Mouse (Mus musculus): ENCODE measurements around the gene Rps12.
"Not testable (repeated sequence)": the region's sequence is repeated elsewhere in the genome, so short reads cannot be mapped to it uniquely, and the experiment has no call there.

Gene Rps12

DNA sequence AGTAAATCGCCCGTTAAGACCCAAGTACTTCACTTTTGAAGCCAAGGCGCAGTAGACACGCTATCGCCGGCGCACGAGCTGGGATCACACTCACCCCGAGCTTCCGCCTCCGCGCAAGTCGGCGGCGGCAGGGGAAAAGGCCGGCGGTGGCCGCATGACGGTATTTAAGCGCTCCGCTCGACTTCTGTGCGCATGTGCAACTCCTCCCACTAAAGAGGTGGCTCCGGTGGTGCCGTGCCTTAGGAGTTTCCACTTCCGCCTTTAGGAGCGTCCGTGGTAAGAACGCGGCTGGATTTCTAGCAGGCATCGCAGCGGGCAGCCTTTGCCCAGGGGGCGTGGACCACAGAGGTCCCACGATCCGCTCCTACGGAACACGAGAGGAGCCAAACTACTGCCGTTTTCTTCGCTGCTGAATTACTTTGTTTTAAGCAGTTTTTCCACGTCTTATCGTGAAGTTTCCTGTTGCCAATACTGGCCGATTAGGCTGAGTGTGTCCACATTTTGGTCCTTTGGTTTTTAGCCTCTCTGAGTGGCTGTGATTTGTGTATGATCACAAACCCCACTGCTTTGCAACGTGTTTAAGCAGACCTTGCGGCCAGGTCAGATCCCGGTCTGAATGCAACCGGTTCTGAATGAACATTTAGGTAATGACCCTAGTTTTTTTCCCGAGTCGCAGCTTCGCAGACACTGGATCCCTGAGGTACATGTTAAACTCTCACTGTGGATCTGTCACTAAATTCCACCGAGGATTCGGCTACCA lies at the start of gene Rps12:
Gene Rps12 (minus strand): TSS at position 214 of the 760 bp plus-strand sequence.
- DNase-seq (ENCODE audit: low read depth, low spot score): peak; percentile 99

DNA sequence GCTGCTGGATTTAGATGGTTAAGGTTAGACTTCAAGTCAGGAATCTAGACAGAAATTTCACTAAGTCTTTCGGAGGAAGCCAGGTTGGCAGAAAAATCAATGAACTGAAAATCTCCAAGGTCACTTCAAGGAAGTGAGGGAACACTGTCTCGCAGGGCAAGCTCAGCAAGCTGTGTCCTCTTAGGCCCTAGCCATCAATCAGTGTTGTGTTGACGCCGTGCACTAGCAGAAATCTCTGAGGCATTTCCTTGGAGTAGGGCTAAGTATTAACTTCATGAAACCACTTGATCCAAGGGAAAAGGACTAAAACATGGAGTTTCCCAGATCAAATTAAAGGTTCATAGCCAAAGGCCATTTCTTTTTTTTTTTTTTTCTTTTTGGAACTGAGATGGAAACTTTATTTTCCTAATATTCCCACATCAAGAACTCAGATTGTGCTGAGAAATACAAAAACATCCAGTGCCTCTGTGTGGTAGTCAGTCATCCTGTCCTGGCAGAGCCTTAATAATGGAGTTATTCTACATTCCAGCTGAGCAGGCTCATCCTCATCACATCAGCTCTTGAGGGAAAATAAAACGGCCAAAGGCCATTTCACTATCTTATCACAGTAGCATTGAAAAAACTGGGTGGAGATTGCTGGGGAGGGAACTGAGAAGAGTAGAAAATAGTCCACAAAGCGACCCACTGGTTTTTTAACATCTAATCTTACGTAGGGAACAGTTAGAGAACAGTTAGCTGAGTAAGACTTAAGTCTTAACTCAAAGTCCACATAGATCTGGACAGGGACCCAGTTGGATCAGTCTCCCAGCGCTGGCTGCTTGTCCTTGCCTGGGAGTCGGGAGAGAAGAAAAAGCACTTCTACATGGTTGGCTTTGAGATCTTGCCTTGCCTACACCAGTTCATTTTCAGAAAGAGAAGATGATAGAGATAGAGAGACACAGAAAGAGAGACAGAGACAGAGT lies 49.2 kb upstream of the Rps12 start:
- no peak for DNase-seq (ENCODE audit: low read depth, low spot score)

DNA sequence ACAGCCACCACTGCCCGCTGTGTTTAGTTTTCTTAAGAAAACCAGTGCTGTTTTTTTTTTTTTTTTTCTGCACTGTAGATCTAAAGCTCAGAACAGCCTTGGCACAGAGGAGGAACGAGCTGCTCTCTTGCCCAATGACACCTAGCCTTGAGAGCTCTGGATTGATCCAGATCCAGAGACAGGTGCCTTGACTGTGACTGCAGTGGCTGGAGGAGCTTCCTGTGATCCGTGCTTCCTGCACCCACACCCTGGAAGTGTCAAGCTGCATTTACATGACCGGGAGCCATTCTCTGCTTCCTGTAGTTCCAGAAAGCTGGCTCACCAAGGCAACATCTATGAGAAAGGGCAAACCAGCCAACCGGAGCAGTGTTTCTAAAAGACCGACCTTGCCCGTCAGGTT lies 39.4 kb upstream of the Rps12 start:
- DNase-seq (ENCODE audit: low read depth, low spot score): no peak

DNA sequence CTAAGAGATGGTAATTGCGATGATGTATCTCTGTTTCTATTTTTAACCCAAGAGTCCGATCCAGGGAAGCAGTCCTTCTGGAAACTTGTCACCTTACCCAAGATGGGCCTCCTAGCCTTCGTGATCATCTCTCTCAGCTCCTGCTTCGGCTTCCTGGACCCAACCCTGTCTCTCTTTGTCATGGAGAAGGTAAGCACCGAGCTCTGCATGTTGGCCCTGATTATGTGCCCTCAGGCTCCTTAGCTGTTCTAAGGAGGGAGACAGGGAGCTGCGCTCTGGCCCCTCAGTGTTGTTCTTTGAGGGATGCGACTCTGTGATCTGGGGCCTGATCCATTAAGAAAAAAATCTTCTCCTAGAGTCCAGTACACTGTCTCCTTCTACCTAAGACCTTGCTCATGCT lies 29.2 kb upstream of the Rps12 start:
- DNase-seq (ENCODE audit: low read depth, low spot score): no peak

- peak; percentile 37 for DNase-seq (ENCODE audit: low read depth, low spot score)
Observed at GRCm38 (mm10) chr10:23815168-23815567, 28.1 kb upstream of the Rps12 start.

DNA sequence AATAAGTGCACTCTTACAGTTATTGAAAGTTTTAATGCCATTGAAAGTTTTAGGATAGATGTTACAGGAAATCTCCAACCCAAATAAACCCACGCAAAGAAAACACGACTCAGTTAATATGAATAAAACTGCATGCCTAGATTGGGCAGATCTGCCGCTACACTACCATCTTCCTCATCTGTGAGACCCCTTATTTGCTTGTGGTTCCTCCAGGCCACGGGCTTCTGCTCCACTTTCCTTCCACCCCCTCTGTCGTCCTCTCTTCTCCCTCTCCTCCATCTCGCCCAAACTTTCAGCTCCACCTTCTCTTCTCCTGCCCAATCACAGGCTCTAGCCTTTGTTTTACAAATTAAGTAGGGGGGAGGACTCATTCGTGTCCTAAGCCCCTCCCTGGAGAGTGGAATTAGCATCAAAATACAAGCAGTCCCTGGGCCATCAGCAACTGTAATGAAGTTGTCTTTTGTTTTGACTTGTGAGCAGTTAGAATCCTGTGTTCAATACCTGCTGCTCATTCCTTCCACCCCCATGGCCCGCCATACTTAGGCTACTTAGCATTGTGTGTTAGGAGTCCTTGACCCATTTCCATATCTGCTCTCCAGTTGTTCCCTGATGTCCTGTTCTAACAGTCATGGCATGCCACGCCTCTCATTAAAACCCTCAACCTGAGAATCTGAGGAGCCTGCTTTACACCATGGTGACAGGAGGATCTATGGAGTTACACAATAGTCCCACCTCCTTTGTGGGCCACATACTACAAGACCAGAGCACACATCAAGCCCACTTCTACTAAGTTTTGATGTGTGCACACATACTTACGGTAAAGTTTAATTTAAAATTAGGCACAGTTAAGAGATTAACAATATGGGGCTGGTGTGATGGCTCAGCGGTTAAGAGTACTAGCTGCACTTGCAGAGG lies 26.0 kb upstream of the Rps12 start:
- no peak for DNase-seq (ENCODE audit: low read depth, low spot score)

DNA sequence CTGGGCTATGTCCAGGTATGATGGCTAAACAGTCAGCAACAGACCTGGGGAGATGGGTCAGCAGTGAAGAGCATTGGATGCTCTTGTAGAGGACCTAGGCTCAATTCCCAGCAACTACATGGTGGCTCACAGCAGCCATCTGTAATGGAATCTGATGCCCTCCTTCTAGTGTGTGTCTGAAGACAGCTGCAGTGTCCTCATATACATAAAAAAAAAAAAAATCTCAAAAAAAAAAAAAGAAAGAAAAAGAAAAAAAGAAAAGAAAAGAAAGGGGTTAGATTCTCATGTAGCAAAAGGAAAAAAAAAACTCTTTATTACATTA lies 25.3 kb upstream of the Rps12 start:
- no peak for DNase-seq (ENCODE audit: low read depth, low spot score)

DNA sequence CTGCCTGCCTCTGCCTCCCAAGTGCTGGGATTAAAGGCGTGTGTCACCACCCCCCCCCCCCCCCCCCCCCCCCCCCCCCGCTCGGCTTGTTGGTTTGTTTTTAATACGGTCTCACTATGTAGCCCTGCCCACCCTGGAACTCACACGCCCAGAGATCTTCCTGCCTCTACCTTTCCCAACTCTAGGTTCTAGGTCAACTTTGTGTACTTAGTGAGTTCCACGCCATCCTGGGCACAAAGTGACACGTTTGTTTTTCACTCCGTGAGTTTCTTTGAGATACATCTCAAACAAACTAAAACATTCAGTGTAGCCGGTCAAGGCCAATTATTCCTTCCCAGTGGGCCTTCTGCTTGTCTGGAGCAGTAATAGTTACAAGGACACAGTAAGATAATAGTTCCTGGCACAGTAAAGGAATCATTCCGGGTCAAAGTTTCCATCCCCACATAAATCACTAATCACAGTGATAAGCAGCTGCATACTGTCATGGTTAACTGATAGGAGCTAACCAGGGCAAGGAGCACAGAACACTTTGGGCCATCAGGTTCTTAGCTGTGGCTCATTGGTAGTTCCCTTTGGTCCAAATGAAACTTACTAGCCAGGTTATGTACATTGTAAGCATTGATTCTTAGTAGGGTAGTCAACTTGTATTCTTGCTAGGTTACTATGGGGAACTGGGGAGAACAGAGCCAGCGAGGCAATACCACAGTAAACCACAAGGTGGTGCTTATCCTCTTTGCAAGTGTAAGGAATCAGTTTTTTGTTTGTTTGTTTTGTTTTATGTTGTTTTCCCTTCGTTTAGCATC lies 24.8 kb upstream of the Rps12 start:
- DNase-seq (ENCODE audit: low read depth, low spot score): no peak

GRCm38 (mm10) chr10:23806201-23806600 lies 19.1 kb upstream of the Rps12 start:
- no peak for DNase-seq (ENCODE audit: low read depth, low spot score)

- no peak for DNase-seq (ENCODE audit: low read depth, low spot score)
Observed at GRCm38 (mm10) chr10:23804665-23805064, 17.6 kb upstream of the Rps12 start.

DNA sequence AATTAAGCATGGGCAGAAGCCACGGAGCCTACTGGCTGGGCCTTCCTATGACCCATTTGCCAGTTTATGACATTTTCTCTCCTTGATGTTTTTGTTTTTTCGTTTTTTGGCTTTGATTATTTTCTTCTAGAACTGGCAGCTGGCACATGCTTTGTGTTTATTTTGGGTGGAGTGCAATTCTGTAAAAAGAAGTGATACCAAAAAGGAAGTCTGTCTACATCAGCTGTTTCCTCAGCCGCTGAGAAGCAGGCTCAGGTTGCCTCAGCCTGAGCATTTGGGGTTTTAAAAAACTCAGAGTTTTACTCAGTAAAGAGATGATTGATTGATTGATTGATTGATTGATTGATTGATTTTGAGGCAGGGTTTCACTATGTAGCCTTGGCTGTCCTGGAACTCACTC lies 15.8 kb upstream of the Rps12 start:
- no peak for DNase-seq (ENCODE audit: low read depth, low spot score)

GRCm38 (mm10) chr10:23799933-23800332 lies 12.9 kb upstream of the Rps12 start:
- DNase-seq (ENCODE audit: low read depth, low spot score): no peak

GRCm38 (mm10) chr10:23798142-23798541 lies 11.1 kb upstream of the Rps12 start:
- no peak for DNase-seq (ENCODE audit: low read depth, low spot score)

- no peak for DNase-seq (ENCODE audit: low read depth, low spot score)
Observed at GRCm38 (mm10) chr10:23797606-23798005, 10.5 kb upstream of the Rps12 start.

GRCm38 (mm10) chr10:23796551-23797503 lies 9.8 kb upstream of the Rps12 start, which contains the start of gene Slc18b1:
Gene Slc18b1 (plus strand): TSS chr10:23796986.
- no peak for DNase-seq (ENCODE audit: low read depth, low spot score)

- no peak for DNase-seq (ENCODE audit: low read depth, low spot score)
Observed at GRCm38 (mm10) chr10:23795871-23796520, 8.9 kb upstream of the Rps12 start.

DNA sequence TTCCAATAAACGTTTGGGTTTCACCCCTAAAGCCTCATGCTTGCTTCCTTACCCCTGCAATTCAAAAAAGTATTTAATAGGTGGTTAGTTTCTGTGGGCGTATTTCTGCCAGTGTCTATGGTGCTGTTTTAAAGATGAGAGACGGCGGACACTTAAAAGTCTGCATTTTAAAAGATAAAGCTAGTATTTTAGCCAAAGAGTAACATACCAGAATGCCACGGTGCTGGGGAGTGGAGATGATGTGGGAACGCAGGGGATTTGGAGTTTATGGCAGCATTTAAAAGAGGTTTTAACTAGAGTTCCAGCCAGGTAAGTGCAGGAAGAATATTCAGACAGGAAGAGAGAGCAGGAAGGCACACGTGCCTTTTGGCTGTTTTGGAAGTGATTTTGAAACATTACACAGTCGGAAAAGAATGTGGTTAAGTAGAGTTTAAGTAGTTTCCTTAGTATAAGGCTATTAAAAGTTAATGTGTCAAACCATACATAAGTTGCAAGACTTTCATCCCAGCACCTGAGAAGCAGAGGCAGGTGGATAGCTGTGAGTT lies 1.1 kb upstream of the Rps12 start:
- DNase-seq (ENCODE audit: low read depth, low spot score): no peak

GRCm38 (mm10) chr10:23786631-23787038 lies 440 bp downstream of the Rps12 start:
- not testable (repeated sequence) for DNase-seq (ENCODE audit: low read depth, low spot score)

DNA sequence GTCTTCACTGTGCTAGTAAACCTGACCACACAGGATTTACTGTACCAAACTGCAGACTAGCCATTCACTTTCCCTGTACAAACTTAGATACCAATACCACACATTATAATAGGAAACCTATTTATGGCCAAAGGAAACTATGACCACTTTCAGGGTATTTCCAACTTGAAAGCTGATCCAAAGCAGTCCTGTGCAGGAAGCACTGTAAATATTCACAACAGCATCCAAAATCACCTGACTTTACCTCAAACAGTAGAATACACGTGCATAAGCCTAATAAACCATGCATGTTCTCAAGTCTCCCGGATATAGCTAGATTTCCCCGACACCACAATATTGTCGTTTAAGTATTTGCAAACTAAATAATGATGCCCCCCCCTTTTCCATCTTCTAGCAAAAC lies 1.0 kb downstream of the Rps12 start:
- DNase-seq (ENCODE audit: low read depth, low spot score): no peak
